Mouse (Mus musculus): Measurements from ENCODE around the gene Slc6a9.

DNA sequence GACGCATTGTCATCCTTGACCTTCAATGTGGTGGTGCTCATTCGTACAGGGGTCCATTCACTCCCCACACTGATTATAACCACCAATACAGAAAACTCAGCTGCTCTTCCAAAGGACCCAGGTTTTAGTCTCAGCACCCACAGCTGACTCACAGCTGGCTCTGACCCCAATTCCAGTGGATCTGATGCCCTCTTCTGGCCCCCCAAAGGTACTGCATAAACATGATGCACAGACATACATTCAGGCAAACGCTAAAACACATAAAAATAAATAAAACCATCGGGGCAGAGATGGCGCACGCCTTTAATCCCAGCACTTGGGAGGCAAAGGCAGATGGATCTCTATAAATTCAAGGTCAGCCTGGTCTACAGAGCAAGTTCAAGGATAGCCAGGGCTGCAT is 34.4 kb upstream of the Slc6a9 start:
- TF ChIP-seq POLR2A (IDR thresholded peaks at IDR 0.05; ENCODE audit: borderline replicate concordance, control insufficient read depth, low read depth, low read length) (no peak), CTCF (IDR thresholded peaks at IDR 0.05; ENCODE audit: control insufficient read depth, insufficient read depth, low read length) (peak; percentile 11; the same call in 1 of the 2 replicates)
